Mouse (Mus musculus): ENCODE results near the gene Epn2.

The Epn2 gene

DNA sequence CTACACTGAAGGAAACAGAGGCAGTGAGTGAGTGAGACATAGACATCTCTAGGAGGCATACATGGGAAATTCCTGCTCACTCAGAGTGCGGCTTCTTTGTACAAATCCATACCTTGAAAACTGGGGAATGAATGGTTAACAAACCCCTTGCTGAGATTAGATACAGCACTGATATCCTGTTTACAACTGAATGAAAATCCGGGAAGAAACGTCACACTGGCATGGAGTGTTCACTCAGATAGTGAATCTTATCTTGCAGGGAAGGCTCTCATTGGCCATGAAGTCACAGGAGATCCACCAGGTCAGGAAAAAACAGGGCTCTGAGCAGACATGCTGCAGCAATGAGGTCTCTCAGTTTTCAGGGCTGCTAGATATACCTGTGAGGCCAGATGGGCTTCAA, 42.5 kb downstream of the Epn2 start:
- DNase-seq = peak; percentile 18

DNA sequence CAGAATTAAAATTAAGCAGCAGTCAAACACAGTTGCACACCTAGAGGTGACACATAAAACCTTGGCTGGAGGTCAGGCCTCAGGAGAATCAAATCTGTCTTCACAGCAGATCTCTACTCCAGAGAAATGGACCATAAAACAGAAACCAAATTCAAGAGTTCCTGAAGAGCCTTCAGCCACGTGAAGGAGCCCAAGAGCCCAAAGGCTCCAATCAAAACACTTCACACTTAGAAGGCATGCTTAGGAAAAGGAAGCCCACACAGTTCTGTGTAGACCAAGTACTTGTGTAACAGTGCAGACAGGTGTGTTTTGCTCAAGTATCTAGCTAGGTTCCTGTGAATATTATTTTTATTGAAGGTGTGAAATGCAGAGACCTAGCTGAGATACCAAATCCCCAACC, 44.0 kb downstream of the Epn2 start:
- peak; percentile 32 for DNase-seq

DNA sequence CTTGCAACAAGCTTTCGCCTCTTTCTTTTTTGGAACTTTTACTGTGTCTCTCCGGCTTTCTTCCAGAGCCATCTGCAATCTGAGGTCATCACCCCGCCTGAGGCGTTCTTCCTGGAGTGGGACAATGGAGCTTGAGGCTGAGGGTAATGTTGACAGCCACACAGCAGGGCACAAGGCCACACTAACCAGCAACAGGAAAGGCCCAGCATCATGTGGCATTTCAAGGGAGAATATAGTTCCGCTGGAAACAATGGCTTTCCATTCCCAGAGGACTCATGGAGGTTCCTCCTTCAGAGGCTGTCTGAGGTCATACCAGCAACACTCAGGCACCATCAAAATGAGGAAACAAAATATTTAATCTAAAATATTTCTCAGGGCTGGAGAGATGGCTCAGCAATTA, 45.9 kb downstream of the Epn2 start:
- DNase-seq = peak; percentile 71

DNA sequence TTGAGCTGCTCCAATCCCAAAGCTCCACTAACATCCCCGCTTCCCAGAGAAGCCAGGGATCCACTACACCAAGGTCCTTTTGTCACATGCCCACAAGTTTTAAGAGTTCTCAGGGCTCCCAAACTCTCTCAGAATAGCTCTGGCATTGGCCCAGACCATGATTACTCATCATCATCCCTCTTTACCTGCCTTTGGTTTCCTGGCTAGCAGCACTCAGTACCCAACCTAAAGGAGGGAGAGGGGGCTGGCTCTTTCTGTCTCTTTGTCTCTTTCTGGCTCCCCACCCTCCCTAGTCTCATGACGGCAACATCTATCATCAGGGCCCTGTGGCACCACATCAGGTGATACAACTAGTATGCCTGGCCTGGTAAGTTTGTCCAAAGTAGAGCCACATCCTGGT, 46.7 kb downstream of the Epn2 start:
- DNase-seq = peak; percentile 20

DNA sequence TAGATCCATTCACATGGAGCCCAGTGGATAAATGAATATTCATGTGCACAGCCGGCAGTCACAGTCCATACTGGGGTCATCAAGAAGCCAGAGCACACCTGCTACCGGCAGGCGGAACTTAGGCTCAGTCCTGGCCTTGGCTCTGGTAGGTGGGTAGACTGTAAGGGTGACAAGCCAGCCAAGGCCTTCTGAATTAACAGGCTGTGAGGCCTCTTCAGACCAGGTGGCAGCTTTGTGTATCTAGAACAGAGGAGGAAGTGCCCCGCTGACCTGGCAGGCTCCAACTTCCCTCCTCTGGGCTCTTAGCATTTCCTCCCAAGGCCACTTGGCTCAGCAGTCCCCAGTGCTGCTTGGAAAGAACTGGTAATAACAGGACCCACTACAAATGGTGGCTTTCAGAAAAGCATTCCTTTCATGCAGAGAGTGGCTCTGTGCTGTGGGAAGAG, 50.2 kb downstream of the Epn2 start:
- DNase-seq = peak; percentile 60

DNA sequence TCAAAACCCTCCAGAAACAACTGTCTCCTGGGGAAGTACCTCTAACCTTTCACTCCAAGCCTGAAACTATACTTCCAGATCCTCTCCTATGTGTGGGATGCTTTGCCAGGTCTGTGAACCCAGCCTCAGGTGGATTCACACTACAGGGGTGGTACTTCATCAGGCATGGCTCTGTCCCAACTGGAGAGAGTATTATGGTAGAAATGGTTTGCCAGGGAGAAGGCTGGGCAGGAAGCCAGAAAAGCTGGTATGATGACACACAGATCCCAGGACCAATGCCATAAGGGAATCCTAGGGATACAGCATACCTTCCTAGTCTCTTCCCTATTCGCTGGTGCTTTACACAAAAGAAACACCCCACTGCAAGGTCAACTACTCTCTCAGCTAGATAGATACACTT, 52.6 kb downstream of the Epn2 start:
- DNase-seq = peak; percentile 33

DNA sequence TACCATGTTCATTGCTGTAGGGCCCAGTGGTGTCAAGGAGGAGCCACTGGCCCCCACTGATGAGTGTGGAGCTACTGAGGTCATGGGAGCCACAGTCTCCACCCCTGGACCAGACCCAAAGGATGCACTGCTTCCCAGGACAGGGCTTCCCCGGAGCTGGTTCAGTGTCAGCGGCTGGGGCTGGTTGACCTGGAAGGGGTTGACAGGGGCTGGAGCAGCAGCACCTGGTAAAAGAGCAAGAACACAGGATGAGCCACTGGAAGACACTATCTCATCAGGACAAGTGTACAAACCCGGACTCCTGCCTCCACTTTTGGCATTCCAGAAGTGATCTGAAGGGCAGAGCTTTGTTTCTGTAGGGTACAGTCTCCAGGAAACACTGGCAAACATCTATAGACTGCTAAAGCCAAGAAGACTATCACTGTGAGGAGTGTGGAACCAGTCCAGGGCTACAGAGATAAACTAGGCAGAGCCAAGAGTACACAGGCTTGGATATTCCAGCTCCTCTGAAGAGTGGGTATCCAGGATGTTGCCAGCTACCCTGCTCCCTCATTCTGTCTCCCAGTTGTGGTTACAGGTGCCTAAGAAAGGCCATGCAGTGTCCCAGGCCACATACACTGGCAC, 59.9 kb downstream of the Epn2 start:
- DNase-seq = no peak

DNA sequence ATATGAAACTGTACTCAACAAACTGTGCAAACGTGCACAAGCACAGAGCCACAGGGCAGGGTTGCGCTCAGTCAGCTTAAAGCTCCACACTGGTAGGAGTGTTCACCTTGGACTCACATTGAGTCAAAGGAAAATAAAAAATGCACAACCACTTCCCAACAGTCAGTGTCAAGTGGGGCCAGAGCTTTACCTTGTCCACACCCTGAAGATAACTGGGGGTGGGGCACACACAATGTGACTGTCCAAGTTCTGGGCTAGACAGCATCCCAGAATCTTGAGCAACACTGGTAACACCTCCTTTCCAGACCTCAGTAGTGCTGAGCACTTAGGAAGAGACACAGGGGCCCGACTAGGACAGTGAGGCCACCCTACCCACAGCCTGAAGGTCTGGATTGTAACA, 60.6 kb downstream of the Epn2 start:
- DNase-seq = no peak

DNA sequence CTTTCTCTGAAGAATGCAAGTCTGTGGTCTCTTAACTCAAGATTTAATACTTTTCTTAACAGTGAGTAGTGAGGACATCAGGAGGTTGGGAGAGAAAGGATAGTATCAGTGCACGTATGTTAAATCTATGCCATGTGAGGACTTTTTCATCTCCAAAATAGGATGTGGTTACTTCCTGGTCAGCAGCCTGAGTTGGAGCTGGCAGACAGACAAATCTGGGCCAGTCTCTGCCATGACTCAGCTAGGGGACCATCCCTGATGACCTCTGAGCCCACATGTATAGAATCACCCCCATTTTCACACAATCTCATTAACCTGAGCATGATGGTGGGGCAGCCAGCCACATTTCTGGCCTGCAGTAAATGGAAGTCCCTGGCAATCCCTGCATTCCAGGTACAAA, 61.5 kb downstream of the Epn2 start:
- no peak for DNase-seq

DNA sequence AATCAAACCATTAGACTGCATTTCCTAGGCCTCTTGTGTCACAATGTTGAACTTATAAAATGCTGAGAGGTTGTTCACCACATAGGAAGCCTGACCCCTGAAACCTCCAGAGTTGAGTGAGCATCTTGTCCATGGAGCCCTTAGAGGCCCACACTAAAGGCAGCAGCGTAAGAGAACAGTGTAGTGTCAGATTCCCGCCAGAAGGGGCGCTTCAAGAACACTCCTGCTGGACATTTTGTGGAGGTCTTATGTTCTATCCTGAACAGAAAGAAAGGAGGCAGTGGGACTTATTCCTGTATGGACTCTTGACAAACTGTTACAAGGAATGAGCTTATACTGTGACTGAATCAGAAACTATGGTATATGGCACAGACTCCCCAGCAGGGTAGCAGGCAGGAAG, 64.5 kb downstream of the Epn2 start:
- peak; percentile 75 for DNase-seq

DNA sequence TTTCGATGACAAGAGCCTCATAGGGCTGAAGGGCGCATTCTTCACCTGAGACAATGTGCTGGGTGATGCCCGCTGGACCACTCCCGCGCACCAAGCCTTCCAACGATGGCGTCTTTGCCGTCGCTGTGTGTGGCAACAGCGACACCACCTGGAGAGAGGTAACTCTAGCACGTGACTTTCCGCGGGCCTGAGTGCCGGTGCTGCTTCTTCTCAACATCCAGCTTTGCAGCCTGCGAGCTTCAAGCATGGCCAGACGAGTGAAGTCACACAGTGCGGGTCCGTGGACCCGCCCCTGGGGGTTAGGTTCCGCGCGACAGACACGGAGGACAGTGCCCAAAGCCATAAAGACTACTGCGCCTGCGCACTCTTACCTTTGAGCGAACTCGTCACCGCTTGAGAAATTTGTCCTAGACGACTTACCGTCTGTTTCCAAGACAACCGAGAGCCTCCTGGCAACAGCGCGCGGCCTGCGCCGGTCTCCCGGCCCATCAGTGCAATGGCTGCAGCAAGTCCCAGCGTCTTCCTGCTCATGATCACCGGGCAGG, 74.7 kb downstream of the Epn2 start, which contains the start of gene B9d1:
Gene B9d1, plus strand, starts transcription at position 432 of the 545 bp plus-strand sequence.
- DNase-seq = peak; percentile 97

DNA sequence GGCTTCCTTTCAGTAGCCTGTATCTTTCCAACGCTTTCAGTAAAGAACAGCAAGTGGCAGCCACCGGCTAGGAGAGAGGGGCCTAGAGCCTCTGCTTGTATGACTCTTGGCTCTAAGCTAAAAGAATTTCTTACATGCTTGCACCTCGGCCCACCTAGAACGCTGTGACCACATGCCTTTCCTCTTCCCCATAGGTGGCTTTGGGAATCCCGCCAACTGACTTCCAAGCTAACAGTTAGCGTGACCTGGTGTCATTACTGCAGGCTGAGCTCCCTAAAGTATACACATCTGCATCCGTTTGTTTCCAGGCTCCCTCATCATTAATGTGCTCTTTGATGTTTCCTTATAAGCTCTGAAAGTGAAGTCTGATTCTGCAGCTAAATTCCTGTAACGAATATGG, 75.6 kb downstream of the Epn2 start:
- DNase-seq = no peak

DNA sequence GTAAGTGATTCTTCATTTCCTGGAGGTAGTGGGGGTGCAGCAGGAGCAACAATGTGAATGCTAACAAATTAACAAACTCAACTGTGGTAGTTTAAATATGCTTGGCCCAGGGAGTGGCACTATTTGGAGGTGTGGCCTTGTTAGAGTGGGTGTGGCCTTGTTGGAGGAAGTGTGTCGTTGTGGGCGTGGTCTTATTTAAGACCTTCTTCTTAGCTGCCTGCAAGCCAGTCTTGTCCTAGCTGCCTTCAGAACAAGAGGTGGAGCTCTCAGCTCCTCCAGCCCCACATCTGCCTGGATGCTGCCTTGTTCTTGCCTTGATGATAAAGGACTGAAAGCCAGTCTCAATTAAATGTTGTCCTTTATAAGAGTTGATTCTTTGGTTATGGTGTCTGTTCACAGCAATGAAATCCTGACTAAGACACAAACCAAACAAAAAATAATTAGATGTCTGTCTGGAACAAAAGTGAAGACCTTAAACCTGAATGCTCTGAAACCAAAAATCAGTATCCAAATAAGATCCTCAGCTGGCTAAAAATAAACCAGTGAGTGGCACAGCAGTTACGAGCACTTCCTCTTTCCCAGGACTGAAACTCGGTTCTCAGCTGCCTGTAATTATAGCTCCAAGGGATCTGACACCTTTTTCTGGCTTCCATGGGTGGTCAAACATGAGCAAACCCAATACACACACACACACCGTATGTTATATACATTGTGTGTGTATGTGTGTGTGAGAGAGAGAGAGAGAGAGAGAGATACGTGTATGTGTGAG, 80.6 kb downstream of the Epn2 start:
- peak; percentile 57 for DNase-seq

DNA sequence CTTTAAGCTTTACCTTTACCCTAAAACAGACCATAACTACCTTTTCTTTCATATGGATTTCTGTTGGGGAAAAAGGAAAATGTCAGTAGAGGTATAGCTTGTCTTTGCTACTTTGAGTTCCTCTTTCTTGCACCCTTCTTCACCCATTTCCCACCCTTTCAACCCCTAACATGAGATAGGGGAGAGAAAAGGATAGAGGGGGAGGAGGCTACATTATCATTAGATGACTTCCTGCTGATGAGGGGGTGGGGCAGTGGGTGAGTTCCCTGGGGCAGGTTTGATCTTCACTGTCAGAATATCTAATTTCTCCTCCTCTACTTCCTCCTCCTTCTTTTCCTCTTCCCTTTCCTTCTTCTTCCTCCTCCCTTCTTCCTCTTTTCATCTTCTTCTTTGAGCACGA, 82.0 kb downstream of the Epn2 start:
- DNase-seq = no peak

DNA sequence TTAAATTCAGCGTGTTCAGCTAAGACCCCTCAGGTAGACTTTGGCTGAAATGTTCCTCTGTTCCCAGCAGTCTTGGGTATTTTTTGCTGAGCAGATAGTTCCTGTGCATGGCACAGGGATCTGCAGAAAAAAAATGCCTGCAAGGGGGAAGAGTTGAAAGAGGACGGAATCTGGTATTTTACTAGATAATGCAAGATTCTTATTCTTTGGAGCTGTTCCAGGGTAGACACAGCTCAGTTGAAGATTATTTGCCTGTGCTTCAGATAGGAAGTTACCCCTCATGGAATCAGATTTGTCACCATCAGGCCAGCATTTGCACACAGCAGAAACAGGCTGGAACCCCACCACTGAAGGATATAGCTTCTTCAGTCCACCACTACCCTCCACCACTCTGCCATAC, 84.0 kb downstream of the Epn2 start:
- no peak for DNase-seq

DNA sequence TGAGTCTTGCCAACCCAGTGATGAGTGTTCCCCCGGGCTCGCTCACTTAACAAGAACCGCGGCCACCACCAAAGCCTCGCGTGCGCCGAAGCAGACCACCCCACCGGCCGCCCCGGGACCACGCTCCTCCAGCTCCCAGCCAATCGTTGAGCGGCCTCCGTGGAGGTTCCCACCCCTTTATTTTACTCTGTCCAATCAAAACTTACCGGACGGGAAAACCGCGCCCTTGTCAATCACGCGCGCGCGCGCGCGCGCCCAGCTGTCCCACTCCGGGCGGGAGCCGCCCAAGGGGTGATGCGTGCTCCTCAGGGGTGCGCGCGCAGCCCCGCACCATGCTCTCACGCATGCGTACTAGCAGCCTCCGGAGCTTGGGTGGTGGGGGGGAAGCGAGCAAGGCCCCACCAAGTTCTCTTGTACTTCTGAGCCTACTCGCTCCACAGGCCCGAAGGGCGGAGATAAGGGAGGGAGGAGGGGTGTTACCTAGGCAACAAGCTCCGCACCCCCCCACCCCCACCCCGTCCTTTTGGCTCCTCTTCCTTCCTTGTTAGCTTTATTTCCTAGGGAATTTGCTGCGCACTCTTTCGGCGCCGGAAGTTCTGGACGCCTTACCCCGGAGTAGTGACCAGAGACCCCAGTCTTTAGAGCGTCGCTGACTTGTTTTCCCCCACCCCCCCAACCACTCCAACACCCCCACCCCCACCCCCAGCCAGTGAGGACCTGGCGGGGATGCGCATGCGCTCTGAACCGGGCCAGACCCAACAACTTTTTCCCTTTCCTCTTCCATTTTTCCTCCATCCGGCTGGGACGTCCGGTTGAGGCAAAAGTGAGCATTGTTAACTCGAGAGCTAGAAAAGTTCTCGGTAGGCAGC, 85.1 kb downstream of the Epn2 start, which contains the start of gene Mapk7:
Gene Mapk7, minus strand, starts transcription at position 278 of the 869 bp plus-strand sequence.
- peak; percentile 99 for DNase-seq

DNA sequence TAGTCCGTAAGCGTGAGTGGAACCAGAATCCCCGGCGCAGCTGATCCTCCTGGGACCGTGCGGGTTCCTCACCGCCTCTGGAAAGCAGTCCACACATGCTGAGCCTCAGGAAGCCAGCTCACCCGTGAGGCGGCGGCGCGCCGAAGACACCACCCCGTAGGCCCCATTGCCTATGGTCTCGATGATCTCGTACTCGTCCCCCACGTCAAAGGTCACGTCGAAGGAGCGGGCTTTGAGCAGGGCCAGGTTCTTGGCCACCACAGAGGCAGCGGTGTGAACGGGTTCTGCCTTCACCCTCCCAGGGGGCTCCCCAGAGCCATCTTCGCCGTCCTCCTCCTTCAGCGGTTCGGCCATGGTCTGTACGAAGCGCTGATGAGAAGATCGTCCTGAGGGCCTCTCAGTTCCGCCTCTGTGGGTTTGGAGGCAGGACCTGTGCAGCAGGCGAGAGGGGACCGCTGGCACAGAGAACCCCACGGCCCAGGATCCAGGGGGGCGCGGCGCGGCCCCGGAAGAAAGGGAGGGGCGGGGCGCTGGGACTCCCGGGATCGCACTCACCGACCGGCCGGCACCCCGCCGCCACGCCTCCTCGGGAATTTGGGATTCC, 85.9 kb downstream of the Epn2 start:
- no peak for DNase-seq

DNA sequence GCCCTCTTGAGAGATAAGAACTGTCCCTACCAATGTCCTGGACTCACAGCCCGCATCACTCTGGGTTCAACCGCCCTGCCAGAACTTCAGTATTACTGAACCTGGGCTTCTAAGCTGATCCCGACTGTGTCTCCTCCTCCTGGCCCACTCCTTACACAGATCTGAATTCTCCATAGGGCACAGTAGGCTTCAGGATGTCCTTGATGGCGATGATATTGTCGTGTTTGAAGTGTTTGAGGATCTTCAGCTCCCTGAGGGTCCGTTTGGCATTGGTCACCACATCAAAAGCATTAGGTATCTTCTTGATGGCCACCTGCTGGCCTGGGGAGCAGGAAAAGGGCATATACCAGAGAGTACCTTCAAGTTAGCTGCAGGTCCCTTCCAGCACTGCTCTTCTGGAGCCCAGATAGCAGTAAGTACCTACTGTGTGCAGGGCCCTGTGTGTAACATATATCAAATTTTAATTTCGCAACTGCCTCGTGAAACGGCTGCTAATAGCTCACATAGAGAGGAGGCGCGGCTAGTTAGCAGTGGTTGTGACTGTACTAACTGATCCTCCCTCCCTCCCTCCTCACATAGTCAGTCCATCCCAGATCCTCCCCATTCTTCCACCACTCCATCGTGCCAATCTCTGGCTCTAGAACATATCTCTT, 86.6 kb downstream of the Epn2 start:
- DNase-seq = no peak

DNA sequence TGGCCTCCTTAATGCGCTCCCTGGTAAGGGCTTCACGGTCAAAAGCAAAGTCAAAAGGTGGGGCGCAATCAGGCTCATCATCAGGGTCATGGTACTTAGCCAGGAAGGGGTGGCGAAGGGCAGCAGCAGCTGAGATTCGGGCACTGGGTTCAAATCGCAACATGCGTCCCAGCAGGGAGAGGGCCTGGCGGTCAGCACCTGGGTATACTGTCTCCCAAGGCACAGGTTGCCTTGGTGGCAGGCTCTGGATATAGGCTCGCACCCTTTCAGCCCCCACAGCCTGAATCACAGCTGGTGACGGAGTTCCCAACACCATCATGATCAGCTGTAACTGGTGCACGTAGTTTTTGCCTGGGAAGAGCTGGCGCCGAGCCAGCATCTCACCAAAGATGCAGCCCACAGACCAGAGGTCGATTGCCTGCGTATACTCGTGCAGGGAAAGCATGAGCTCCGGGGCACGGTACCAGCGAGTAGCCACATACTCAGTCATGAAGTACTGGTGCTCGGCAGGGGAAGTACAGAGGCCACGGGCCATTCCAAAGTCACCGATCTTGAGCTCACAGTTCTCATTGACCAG, 88.5 kb downstream of the Epn2 start:
- DNase-seq = no peak

DNA sequence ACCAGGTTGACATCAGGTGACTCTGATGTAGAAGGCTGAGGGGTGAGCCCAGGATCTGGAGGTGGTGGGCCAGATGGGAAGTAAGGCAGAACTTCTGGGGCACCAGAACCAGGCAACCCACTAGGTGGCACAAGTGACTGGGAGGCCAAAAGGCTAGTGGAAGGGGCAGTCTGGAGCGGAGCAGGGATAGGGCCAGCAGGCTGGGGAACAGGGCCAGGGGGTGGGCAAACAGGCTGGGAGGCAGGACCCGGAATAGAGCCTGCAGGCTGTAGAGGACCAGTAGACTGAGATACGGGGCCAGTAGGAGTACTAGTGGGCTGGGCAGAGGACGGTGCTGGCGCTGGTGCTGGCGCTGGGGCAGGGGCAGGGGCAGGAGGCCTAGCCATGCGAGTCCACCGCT, 89.6 kb downstream of the Epn2 start:
- peak; percentile 54 for DNase-seq

DNA sequence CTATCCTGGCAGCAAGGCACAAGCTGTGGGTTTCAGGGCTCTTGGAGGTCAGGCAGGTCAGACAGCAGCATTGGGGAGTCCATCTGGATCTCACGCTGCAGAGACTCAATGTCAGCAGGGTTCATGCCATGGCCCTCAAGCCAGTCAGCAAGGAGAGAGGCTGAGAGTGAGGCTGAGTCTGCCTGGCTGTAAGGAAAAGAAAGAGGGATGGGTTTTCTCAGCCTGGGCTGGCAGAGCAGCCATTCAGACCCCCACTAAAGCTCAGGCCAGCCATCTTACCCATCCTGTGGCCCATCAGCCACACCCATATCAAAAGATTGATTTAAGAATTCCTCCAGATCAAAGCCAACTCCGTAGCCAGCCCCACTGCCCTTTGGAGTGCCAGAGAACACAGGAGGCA, 90.4 kb downstream of the Epn2 start:
- no peak for DNase-seq

DNA sequence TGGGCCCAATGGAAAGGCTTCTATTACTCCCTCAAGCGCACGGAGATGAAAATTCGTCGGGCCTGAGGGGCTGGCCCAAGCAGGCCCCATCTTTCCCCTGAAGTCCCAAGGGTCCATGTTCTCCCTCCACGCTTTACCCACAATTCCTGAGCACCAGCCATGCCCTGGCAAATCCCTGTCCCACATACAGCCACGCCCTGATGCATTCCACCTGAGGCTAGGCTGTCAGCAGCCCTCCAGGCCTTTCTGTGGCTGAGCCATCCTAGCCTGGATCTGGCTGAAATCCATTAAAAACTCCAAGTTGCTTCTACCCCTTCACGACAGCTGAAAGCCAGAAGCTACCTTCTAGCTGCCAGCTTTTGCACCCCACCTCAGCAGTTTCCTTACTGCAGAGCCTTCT, 91.6 kb downstream of the Epn2 start:
- DNase-seq = no peak

Data from lung, postnatal 10 days (tissue).